ENCODE assay signal across 11 mouse cellular contexts in the genomic region with DNA sequence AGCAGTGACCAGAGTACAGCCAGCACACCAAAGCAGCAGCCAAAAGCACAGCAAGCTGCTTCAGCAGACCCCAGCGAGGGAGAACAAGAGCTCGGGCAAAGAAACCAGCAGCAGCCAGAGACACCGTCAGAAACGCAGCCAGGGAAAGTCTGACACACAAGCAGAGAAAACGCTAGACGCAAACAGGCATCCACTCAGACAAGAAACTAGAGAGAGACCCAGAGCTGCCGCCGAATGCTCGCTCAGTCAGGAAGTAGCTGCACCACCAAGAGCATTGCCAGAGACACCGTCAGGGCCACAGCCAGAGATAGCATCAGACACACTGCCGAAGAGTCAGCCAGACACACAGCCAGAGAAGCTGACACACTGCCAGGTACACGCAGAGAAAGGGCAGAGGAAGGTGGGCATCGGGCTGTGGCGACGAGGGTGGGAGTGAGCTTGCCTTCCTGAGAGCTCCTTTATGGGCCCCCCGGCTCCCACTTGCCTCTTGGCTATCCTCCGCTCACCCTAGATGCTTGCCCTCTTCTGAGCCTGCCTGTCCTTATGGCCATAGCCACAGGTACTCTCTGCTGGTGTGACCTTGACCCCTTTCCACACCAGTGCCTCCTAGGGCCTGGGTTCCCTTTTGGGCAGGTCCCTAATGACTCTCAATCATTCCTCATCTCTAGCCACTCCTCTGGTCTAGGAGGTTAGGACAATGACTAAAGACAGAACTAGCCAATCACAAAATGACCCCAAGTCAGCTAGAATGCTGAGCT. TPM values are rescaled to one million over a fixed set of nuclear protein-coding genes. Genes with fewer than 3 reads are reported as not detected.
DNase-seq lines count a peak whose midpoint lies in the region; ATAC-seq and TF ChIP-seq lines count a peak whose summit lies in the region.
"Had no signal": no experiment of that assay in that cellular context is flagged by ENCODE, and none has a peak within 500 bp of the region (broad histone marks: within the 10 kb centered on the region; RNA-seq: fewer than 3 reads in every experiment).

No protein-coding gene starts in this region.

- no peaks in the 10 kb centered on the region for H3K36me3 ChIP-seq in heart, embryonic 11.5 days (ENCODE audit: control insufficient read depth, insufficient read depth, low read length)
- H3K36me3 ChIP-seq in stomach, embryonic 14.5 days (ENCODE audit: control insufficient read depth, insufficient read depth, low read length): no peaks in the 10 kb centered on the region
- H3K36me3 ChIP-seq in stomach, postnatal 0 days (ENCODE audit: control insufficient read depth, insufficient read depth, low read length): no peaks in the 10 kb centered on the region
- H3K36me3 ChIP-seq in hindbrain, embryonic 12.5 days: peaks cover 4% of the 10 kb centered on the region; the same call in 1 of the 2 replicates
- no peaks in the 10 kb centered on the region for H3K36me3 ChIP-seq in liver, postnatal 0 days (replicated peaks; ENCODE audit: insufficient read depth, low read length)
- H3K36me3 ChIP-seq: liver, embryonic 13.5 days had no signal

- peak overlapping the region; percentile 41; the same call in 1 of the 2 replicates for H3K27ac ChIP-seq in heart, embryonic 11.5 days (ENCODE audit: low read depth, low read length)
- peak overlapping the region; percentile 27; the same call in 1 of the 2 replicates for H3K27ac ChIP-seq in stomach, embryonic 14.5 days (ENCODE audit: low read length)
- no peak overlapping the region for H3K27ac ChIP-seq in stomach, postnatal 0 days (replicated peaks)
- H3K27ac ChIP-seq in hindbrain, embryonic 12.5 days: peak overlapping the region; percentile 44; the same call in 1 of the 2 replicates
- H3K27ac ChIP-seq in liver, postnatal 0 days (ENCODE audit: low read depth): no peak overlapping the region
- H3K27ac ChIP-seq: liver, embryonic 13.5 days had no signal

- ATAC-seq in heart, embryonic 11.5 days (replicated peaks; ENCODE audit: insufficient number of reproducible peaks, low FRiP score, low TSS enrichment): no peak
- no peak for ATAC-seq in stomach, embryonic 14.5 days (ENCODE audit: insufficient number of reproducible peaks, insufficient read depth, low FRiP score, low read depth)
- no peak for ATAC-seq in stomach, postnatal 0 days (ENCODE audit: low FRiP score, low TSS enrichment)
- no peak for ATAC-seq in hindbrain, embryonic 12.5 days (ENCODE audit: low FRiP score)
- ATAC-seq in liver, postnatal 0 days: no peak
- ATAC-seq: CD4-positive, CD25-positive, alpha-beta regulatory T cell, adult 4 months had no signal

- H3K27me3 ChIP-seq in heart, embryonic 11.5 days (ENCODE audit: control insufficient read depth, insufficient read depth, low read length): peaks cover 17% of the 10 kb centered on the region
- H3K27me3 ChIP-seq in stomach, embryonic 14.5 days (ENCODE audit: control insufficient read depth, insufficient read depth, low read length): no peaks in the 10 kb centered on the region
- H3K27me3 ChIP-seq in stomach, postnatal 0 days (ENCODE audit: control insufficient read depth, insufficient read depth, low read length): no peaks in the 10 kb centered on the region
- H3K27me3 ChIP-seq in hindbrain, embryonic 12.5 days: no peaks in the 10 kb centered on the region
- H3K27me3 ChIP-seq in liver, postnatal 0 days (ENCODE audit: insufficient read depth, low read length): peaks cover 19% of the 10 kb centered on the region; the same call in 1 of the 2 replicates

- 36% methylated on average over 17 of the region's 17 CpGs for WGBS in heart, embryonic 11.5 days (ENCODE audit: insufficient replicate concordance)
- 55% methylated on average over 17 of the region's 17 CpGs for WGBS in stomach, embryonic 14.5 days
- WGBS in stomach, postnatal 0 days: 56% methylated on average over 17 of the region's 17 CpGs
- WGBS in hindbrain, embryonic 12.5 days: 76% methylated on average over 17 of the region's 17 CpGs
- WGBS in liver, postnatal 0 days (ENCODE audit: insufficient replicate concordance): 47% methylated on average over 17 of the region's 17 CpGs

- no peak for DNase-seq in heart, adult 8-10 months (ENCODE audit: low spot score)
- no peak for DNase-seq in stomach, postnatal 0 days (ENCODE audit: low spot score)
- no peak for DNase-seq in liver, postnatal 0 days
- DNase-seq in ovary, postnatal 14 days (ENCODE audit: low spot score): no peak
- no peak for DNase-seq in right cerebral cortex, adult 18-20 months
- DNase-seq: liver, embryonic 13.5 days had no signal

- peak overlapping the region; percentile 43; the same call in 1 of the 2 replicates for H3K9ac ChIP-seq in heart, embryonic 11.5 days (ENCODE audit: low read depth, low read length)
- H3K9ac ChIP-seq in stomach, embryonic 14.5 days (replicated peaks; ENCODE audit: low read depth, low read length): no peak overlapping the region
- no peak overlapping the region for H3K9ac ChIP-seq in stomach, postnatal 0 days (ENCODE audit: low read length)
- peak overlapping the region; percentile 23; the same call in 1 of the 2 replicates for H3K9ac ChIP-seq in hindbrain, embryonic 12.5 days
- H3K9ac ChIP-seq in liver, postnatal 0 days (replicated peaks): no peak overlapping the region
- H3K9ac ChIP-seq: liver, embryonic 13.5 days had no signal

- H3K4me1 ChIP-seq in heart, embryonic 11.5 days (ENCODE audit: control insufficient read depth, insufficient read depth, low read length): peaks cover 57% of the 10 kb centered on the region
- H3K4me1 ChIP-seq in stomach, embryonic 14.5 days (ENCODE audit: control insufficient read depth, insufficient read depth, low read length): peaks cover 47% of the 10 kb centered on the region
- H3K4me1 ChIP-seq in stomach, postnatal 0 days (replicated peaks; ENCODE audit: control insufficient read depth, insufficient read depth): peaks cover 2% of the 10 kb centered on the region; the same call in 1 of the 2 replicates
- peaks cover 92% of the 10 kb centered on the region for H3K4me1 ChIP-seq in hindbrain, embryonic 12.5 days
- no peaks in the 10 kb centered on the region for H3K4me1 ChIP-seq in liver, postnatal 0 days (ENCODE audit: insufficient read depth)
- H3K4me1 ChIP-seq: liver, embryonic 13.5 days had no signal

- no peaks in the 10 kb centered on the region for H3K9me3 ChIP-seq in heart, embryonic 11.5 days (replicated peaks; ENCODE audit: control insufficient read depth, low read length)
- no peaks in the 10 kb centered on the region for H3K9me3 ChIP-seq in stomach, embryonic 14.5 days (ENCODE audit: control insufficient read depth, low read depth, low read length)
- H3K9me3 ChIP-seq in stomach, postnatal 0 days (ENCODE audit: control insufficient read depth, low read length): no peaks in the 10 kb centered on the region
- no peaks in the 10 kb centered on the region for H3K9me3 ChIP-seq in hindbrain, embryonic 12.5 days (replicated peaks)
- H3K9me3 ChIP-seq in liver, postnatal 0 days (ENCODE audit: low read length): no peaks in the 10 kb centered on the region
- H3K9me3 ChIP-seq: liver, embryonic 13.5 days had no signal

- TF ChIP-seq CTCF in stomach, postnatal 0 days (IDR thresholded peaks at IDR 0.05; ENCODE audit: low read depth): no peak
- no peak for TF ChIP-seq CTCF in liver, postnatal 0 days (IDR thresholded peaks at IDR 0.05; ENCODE audit: low read depth)

- no peak for TF ChIP-seq EP300 in stomach, postnatal 0 days (optimal IDR thresholded peaks at IDR 0.05)
- TF ChIP-seq EP300 in liver, postnatal 0 days (IDR thresholded peaks at IDR 0.05; ENCODE audit: low read depth): no peak

- no peak overlapping the region for H3K4me3 ChIP-seq in heart, embryonic 11.5 days (ENCODE audit: low read depth, low read length)
- H3K4me3 ChIP-seq in stomach, embryonic 14.5 days (ENCODE audit: low read depth, low read length): no peak overlapping the region
- H3K4me3 ChIP-seq in stomach, postnatal 0 days (ENCODE audit: low read depth, low read length): no peak overlapping the region
- no peak overlapping the region for H3K4me3 ChIP-seq in hindbrain, embryonic 12.5 days
- H3K4me3 ChIP-seq in liver, postnatal 0 days (ENCODE audit: low read depth, low read length): no peak overlapping the region
- H3K4me3 ChIP-seq: liver, embryonic 13.5 days had no signal

- H3K4me2 ChIP-seq in heart, embryonic 11.5 days: peak overlapping the region; percentile 22; the same call in 1 of the 2 replicates
- H3K4me2 ChIP-seq in stomach, embryonic 14.5 days (replicated peaks; ENCODE audit: low read depth, low read length): no peak overlapping the region
- no peak overlapping the region for H3K4me2 ChIP-seq in stomach, postnatal 0 days (replicated peaks; ENCODE audit: low read depth)
- H3K4me2 ChIP-seq in hindbrain, embryonic 12.5 days (replicated peaks): no peak overlapping the region
- H3K4me2 ChIP-seq in liver, postnatal 0 days (ENCODE audit: low read depth, low read length): no peak overlapping the region
- H3K4me2 ChIP-seq: liver, embryonic 13.5 days had no signal

RNA-seq across cellular contexts. Expression of gene Cntfr, which starts 20.5 kb away (rescaled TPM):
- 4.1 and 4.3 TPM in 2 replicates for polyA plus RNA-seq in heart, embryonic 11.5 days (2014; fragmentation: Nextera tagmentation; extraction: Ambion mirVana)
- total RNA-seq in heart, adult 8-10 months (2022): 1 to 10 TPM; 2.2 to 5.3 (median 4.9) TPM
- 9.3 and 11.3 TPM in 2 replicates for polyA plus RNA-seq in stomach, embryonic 14.5 days (2014; fragmentation: Nextera tagmentation; extraction: Ambion mirVana)
- 4.3 and 5.9 TPM in 2 replicates for polyA plus RNA-seq in stomach, postnatal 0 days (2015; fragmentation: Nextera tagmentation; extraction: Ambion mirVana)
- polyA plus RNA-seq in hindbrain, embryonic 12.5 days (2016; fragmentation: Nextera tagmentation; extraction: Ambion mirVana): 28.8 and 35.9 TPM in 2 replicates
- polyA plus RNA-seq in liver, postnatal 0 days (2015; fragmentation: Nextera tagmentation; extraction: Ambion mirVana): 0.12 and 0.29 TPM in 2 replicates
- total RNA-seq: hematopoietic stem cell, adult 5-6 weeks had no signal
- polyA plus RNA-seq: CD4-positive, CD25-positive, alpha-beta regulatory T cell, adult 4 months had no signal

RNA-seq across cellular contexts. Expression of gene Il11ra1, which starts 23.4 kb away (rescaled TPM):
- polyA plus RNA-seq in heart, embryonic 11.5 days (2014; fragmentation: Nextera tagmentation; extraction: Ambion mirVana): 128 and 137 TPM in 2 replicates
- total RNA-seq in heart, adult 8-10 months (2022): 100 to 1,000 TPM in 3 of 4 experiments, 10 to 100 TPM in 1; 95.9 to 110 (median 104) TPM
- polyA plus RNA-seq in stomach, embryonic 14.5 days (2014; fragmentation: Nextera tagmentation; extraction: Ambion mirVana): 162 TPM in 2 replicates
- polyA plus RNA-seq in stomach, postnatal 0 days (2015; fragmentation: Nextera tagmentation; extraction: Ambion mirVana): 73.7 and 80.0 TPM in 2 replicates
- polyA plus RNA-seq in hindbrain, embryonic 12.5 days (2016; fragmentation: Nextera tagmentation; extraction: Ambion mirVana): 125 and 141 TPM in 2 replicates
- polyA plus RNA-seq in liver, postnatal 0 days (2015; fragmentation: Nextera tagmentation; extraction: Ambion mirVana): 28.5 and 33.2 TPM in 2 replicates

RNA-seq across cellular contexts. Expression of gene Enho, which starts 36.3 kb away (rescaled TPM):
- 4.1 and 4.7 TPM in 2 replicates for polyA plus RNA-seq in heart, embryonic 11.5 days (2014; fragmentation: Nextera tagmentation; extraction: Ambion mirVana)
- total RNA-seq in heart, adult 8-10 months (2022): 10 to 100 TPM in 2 of 4 experiments, 1 to 10 TPM in 2; 8.9 to 13.9 (median 11.1) TPM
- polyA plus RNA-seq in stomach, embryonic 14.5 days (2014; fragmentation: Nextera tagmentation; extraction: Ambion mirVana): 30.7 and 30.9 TPM in 2 replicates
- polyA plus RNA-seq in stomach, postnatal 0 days (2015; fragmentation: Nextera tagmentation; extraction: Ambion mirVana): 50.5 and 55.4 TPM in 2 replicates
- 73.6 and 78.6 TPM in 2 replicates for polyA plus RNA-seq in hindbrain, embryonic 12.5 days (2016; fragmentation: Nextera tagmentation; extraction: Ambion mirVana)
- 25.2 and 26.4 TPM in 2 replicates for polyA plus RNA-seq in liver, postnatal 0 days (2015; fragmentation: Nextera tagmentation; extraction: Ambion mirVana)
- polyA plus RNA-seq: CD4-positive, CD25-positive, alpha-beta regulatory T cell, adult 4 months had no signal

RNA-seq across cellular contexts. Expression of gene Rpp25l, which starts 36.9 kb away (rescaled TPM):
- 50.2 and 51.6 TPM in 2 replicates for polyA plus RNA-seq in heart, embryonic 11.5 days (2014; fragmentation: Nextera tagmentation; extraction: Ambion mirVana)
- 10 to 100 TPM; 29.7 to 35.8 (median 33.3) TPM for total RNA-seq in heart, adult 8-10 months (2022)
- 65.3 and 71.5 TPM in 2 replicates for polyA plus RNA-seq in stomach, embryonic 14.5 days (2014; fragmentation: Nextera tagmentation; extraction: Ambion mirVana)
- 38.0 and 40.2 TPM in 2 replicates for polyA plus RNA-seq in stomach, postnatal 0 days (2015; fragmentation: Nextera tagmentation; extraction: Ambion mirVana)
- 55.6 and 66.5 TPM in 2 replicates for polyA plus RNA-seq in hindbrain, embryonic 12.5 days (2016; fragmentation: Nextera tagmentation; extraction: Ambion mirVana)
- 30.9 and 31.7 TPM in 2 replicates for polyA plus RNA-seq in liver, postnatal 0 days (2015; fragmentation: Nextera tagmentation; extraction: Ambion mirVana)

RNA-seq across cellular contexts. Expression of gene Dctn3, which starts 46.5 kb away (rescaled TPM):
- polyA plus RNA-seq in heart, embryonic 11.5 days (2014; fragmentation: Nextera tagmentation; extraction: Ambion mirVana): 120 and 126 TPM in 2 replicates
- total RNA-seq in heart, adult 8-10 months (2022): 10 to 100 TPM; 69.4 to 71.8 (median 70.7) TPM
- polyA plus RNA-seq in stomach, embryonic 14.5 days (2014; fragmentation: Nextera tagmentation; extraction: Ambion mirVana): 121 and 126 TPM in 2 replicates
- polyA plus RNA-seq in stomach, postnatal 0 days (2015; fragmentation: Nextera tagmentation; extraction: Ambion mirVana): 129 TPM in 2 replicates
- 191 and 199 TPM in 2 replicates for polyA plus RNA-seq in hindbrain, embryonic 12.5 days (2016; fragmentation: Nextera tagmentation; extraction: Ambion mirVana)
- 64.0 and 65.2 TPM in 2 replicates for polyA plus RNA-seq in liver, postnatal 0 days (2015; fragmentation: Nextera tagmentation; extraction: Ambion mirVana)

Comparison
In these comparisons a context has a peak if more than half of its experiments do, and no peak if none do; other contexts are left out.
1. H3K27ac ChIP-seq: peak in heart, embryonic 11.5 days (single experiment), stomach, embryonic 14.5 days (single experiment) and hindbrain, embryonic 12.5 days (single experiment); none in stomach, postnatal 0 days (single experiment) and liver, postnatal 0 days (single experiment).
2. H3K9ac ChIP-seq: peak in heart, embryonic 11.5 days (single experiment) and hindbrain, embryonic 12.5 days (single experiment); none in stomach, embryonic 14.5 days (single experiment), stomach, postnatal 0 days (single experiment) and liver, postnatal 0 days (single experiment).